Mouse (Mus musculus) CH12.LX (cell line): ENCODE results near the gene Trmt112.

Source experiments
- CHD2 ChIP-seq: IDR thresholded peaks from 2 replicates; pipeline ENCODE4 v1.6.1; 2011; ENCODE audit warnings: low read length, improper control_type of control experiment
- CTCF ChIP-seq, 2 experiments: IDR thresholded peaks in 1 of 2; conservative IDR thresholded peaks in 1 of 2; 2 replicates each; pipeline ENCODE4 v1.5.1; 2011 to 2012; ENCODE audit warnings: low read depth in 2 of 2, low read length in 2 of 2, improper control_type of control experiment in 1 of 2, inconsistent platforms in 1 of 2, mild to moderate bottlenecking in 1 of 2, moderate library complexity in 1 of 2
- EP300 ChIP-seq: IDR thresholded peaks from 2 replicates; pipeline ENCODE4 v1.6.1; 2011; ENCODE audit warnings: low read length, improper control_type of control experiment
- GABPA ChIP-seq: IDR thresholded peaks from 2 replicates; pipeline ENCODE4 v1.6.1; 2012; ENCODE audit warnings: low read depth, low read length, improper control_type of control experiment, inconsistent platforms; ENCODE audit not compliant: insufficient replicate concordance
- JUN ChIP-seq: IDR thresholded peaks from 2 replicates; pipeline ENCODE4 v1.6.1; 2011; ENCODE audit warnings: low read depth, mild to moderate bottlenecking, low read length, improper control_type of control experiment, moderate library complexity; ENCODE audit not compliant: insufficient read depth
- MAX ChIP-seq: IDR thresholded peaks from 2 replicates; pipeline ENCODE4 v1.6.1; 2011; ENCODE audit warnings: low read length, improper control_type of control experiment
- NRF1 ChIP-seq: IDR thresholded peaks from 2 replicates; pipeline ENCODE4 v1.6.1; 2014; ENCODE audit warnings: low read depth, mild to moderate bottlenecking, inconsistent platforms, low read length, improper control_type of control experiment, moderate library complexity
- POLR2A ChIP-seq: IDR thresholded peaks from 2 replicates; pipeline ENCODE4 v1.6.1; 2011; ENCODE audit warnings: low read depth, mild to moderate bottlenecking, improper control_type of control experiment, low read length
- RAD21 ChIP-seq: IDR thresholded peaks from 2 replicates; pipeline ENCODE4 v1.6.1; 2011; ENCODE audit warnings: low read depth, mild to moderate bottlenecking, low read length, improper control_type of control experiment, moderate library complexity
- RCOR1 ChIP-seq: conservative IDR thresholded peaks from 2 replicates; pipeline ENCODE4 v1.6.1; 2012; ENCODE audit warnings: low read depth, mild to moderate bottlenecking, inconsistent platforms, low read length, improper control_type of control experiment
- SIN3A ChIP-seq: IDR thresholded peaks from 2 replicates; pipeline ENCODE4 v1.6.1; 2012; ENCODE audit warnings: low read length, improper control_type of control experiment, inconsistent platforms
- ZNF384 ChIP-seq: IDR thresholded peaks from 2 replicates; pipeline ENCODE4 v1.6.1; 2012; ENCODE audit warnings: low read depth, low read length, improper control_type of control experiment, inconsistent platforms

DNA sequence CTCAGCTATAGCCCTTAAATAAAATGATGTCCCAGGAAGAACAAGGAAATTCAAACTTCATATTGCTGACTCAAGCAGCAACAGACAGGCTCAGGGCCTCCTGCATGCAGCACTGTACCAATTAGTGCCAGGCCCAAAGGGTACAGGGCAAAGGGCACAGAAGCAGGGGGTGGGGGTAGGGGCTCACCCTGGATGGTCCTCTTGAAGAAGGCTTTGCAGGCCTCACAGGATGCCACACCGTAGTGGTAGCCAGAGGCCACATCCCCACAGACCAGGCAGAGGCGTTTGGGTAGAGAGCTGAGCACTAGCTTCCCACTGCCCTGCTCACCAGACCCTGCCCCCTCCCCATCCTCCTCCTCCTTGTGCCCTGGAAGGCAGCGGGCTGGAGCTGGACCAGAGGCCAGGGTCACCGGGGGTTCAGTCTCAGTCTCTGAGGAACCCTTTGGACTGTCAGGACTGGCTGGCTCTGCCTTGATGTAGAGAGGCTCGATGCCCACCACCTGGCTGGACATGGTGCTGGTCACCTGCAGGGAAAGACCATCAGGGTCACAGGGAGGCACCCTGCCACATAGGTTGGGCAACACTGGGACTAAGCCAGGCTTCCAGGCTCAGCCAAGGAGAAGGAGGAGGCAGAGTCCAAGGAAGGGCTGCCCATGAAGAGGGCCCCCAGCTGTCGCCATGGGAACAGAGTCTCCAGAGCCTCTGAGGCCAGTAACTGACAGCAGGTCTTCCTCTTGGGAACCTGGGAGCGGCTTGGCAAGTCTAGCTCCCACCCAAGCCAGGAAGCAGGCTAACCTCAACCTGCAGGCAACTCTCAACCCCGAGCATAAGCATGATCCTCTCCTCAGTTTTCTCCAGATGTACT lies 10.6 kb downstream of the Trmt112 start:
- TF ChIP-seq POLR2A, result no peak
- no peak for TF ChIP-seq CTCF (conservative IDR thresholded peaks at IDR 0.05 in 1 of 2, IDR thresholded peaks at IDR 0.05 in 1 of 2; ENCODE audit: low read depth in 2 of 2, low read length in 2 of 2)
- TF ChIP-seq RAD21, result no peak
- TF ChIP-seq RCOR1, result no peak
- no peak for TF ChIP-seq EP300
- no peak for TF ChIP-seq GABPA
- no peak for TF ChIP-seq CHD2
- no peak for TF ChIP-seq SIN3A
- TF ChIP-seq JUN, result no peak
- no peak for TF ChIP-seq MAX
- no peak for TF ChIP-seq NRF1
- no peak for TF ChIP-seq ZNF384
